Mouse (Mus musculus) megakaryocyte, embryonic 14.5 days (primary cell): Measurements from ENCODE around the gene Plod2. TPM values are rescaled to one million over a fixed set of nuclear protein-coding genes. Genes with fewer than 3 reads are reported as not detected.

Source experiments
- H3K27me3 ChIP-seq: replicated peaks from 2 replicates; pipeline ENCODE3; 2012; ENCODE audit warnings: inconsistent platforms
- H3K36me3 ChIP-seq: replicated peaks from 2 replicates; pipeline ENCODE3; 2012; ENCODE audit warnings: low read length, inconsistent platforms, mixed read lengths
- H3K4me1 ChIP-seq: 2 replicates; pipeline ENCODE4 v1.6.1; 2012; ENCODE audit warnings: inconsistent platforms
- H3K4me3 ChIP-seq: replicated peaks from 2 replicates; pipeline ENCODE3; 2012; ENCODE audit warnings: moderate library complexity, mild to moderate bottlenecking, inconsistent platforms
- H3K9me3 ChIP-seq: 2 replicates; pipeline ENCODE4 v1.6.1; 2012; ENCODE audit warnings: inconsistent platforms
- FLI1 ChIP-seq: IDR thresholded peaks from 2 replicates; pipeline ENCODE4 v1.6.1; 2012; ENCODE audit warnings: low read length, inconsistent platforms, mixed read lengths
- GATA1 ChIP-seq: IDR thresholded peaks from 3 replicates; pipeline ENCODE4 v1.6.1; 2012; ENCODE audit warnings: mixed read lengths, low read length, inconsistent platforms, borderline replicate concordance
- polyA plus RNA-seq: library from polyadenylated mRNA; stranded (reverse); fragments of >175 nt; gene quantifications from 2 replicates; pipeline ENCODE4 v1.2.3, GENCODE M21; 2012; ENCODE audit warnings: low replicate concordance; ENCODE audit not compliant: insufficient read depth

The Plod2 gene
- 1.6 and 2.2 TPM in 2 replicates for polyA plus RNA-seq

DNA sequence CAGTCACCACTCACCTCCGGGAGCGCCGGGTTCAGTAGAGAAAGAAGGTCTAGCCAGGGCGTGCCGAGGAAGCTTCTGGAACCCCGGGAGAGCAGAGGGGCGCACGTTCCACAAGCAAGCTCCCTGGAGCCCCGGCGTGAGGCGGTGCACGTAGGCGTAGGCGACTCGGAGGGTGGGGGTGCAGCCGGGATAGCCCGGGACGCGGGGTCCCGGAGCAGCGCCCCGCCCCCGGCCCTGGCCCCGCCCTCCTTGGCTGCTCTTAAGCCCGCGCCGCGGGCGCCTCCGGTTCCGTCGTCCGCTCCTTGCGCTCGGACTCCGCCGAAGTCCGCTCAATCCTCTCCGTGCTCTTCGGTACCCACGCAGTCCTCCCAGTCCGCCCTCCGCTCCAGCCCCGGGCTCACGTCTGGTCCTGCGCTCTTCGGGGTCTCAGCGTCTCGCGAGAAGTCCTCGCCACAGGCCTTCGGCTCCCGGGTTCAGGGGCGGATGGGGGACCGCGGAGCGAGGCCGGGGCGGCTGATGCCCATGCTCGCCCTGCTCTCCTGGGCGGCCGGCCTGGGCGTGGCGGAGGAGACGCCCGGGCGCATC lies at the start of gene Plod2:
Gene Plod2 (plus strand): TSS at position 247 of the 585 bp plus-strand sequence.
- Histone ChIP-seq H3K4me1 (peaks cover 55% of the 10 kb centered on the region), H3K36me3 (peaks cover 17% of the 10 kb centered on the region), H3K9me3 (no peaks in the 10 kb centered on the region), H3K27me3 (peaks cover 2% of the 10 kb centered on the region), H3K4me3 (peak within 1 kb of the TSS; percentile 97)
- TF ChIP-seq GATA1: no peak
- no peak for TF ChIP-seq FLI1

DNA sequence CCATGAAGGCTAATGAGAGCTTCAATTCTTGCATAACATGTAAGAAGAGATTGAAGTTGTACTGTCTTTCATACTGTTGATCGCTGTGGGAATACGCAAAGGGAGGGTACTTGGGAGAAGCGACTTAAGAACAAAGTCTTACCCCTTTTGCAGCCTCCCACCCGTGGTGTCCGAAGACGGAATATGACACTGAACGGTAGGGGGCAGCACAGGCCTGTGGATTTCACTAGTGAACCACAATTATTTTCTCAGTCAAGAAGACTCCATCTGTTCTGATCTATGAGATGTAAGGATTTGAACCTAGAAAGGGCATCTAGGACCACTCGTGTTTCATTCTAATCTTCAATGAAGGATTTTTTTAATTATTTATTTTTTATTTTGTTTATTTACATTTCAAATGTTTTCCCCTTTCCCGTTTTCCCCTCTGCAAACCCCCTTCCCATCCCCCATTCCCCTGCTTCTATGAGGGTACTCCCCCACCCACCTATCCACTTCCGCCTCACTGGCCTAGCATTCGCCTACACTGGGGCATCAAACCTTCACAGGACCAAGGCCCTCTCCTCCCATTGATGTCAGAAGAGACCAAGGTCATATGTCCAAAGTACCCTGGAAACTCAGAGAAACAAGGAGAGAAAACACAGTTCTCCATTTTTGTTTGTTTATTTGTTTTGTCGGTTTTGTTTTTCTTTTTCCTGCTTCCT lies 42.2 kb upstream of the Plod2 start:
- Histone ChIP-seq H3K4me1 (0 out of 2 replicates have a peak, but pooled peaks cover 3% of the 10 kb centered on the region), H3K4me3 (no peak overlapping the region), H3K27me3 (no peaks in the 10 kb centered on the region), H3K9me3 (no peaks in the 10 kb centered on the region), H3K36me3 (no peaks in the 10 kb centered on the region)
- TF ChIP-seq GATA1 (no peak), FLI1 (no peak)

DNA sequence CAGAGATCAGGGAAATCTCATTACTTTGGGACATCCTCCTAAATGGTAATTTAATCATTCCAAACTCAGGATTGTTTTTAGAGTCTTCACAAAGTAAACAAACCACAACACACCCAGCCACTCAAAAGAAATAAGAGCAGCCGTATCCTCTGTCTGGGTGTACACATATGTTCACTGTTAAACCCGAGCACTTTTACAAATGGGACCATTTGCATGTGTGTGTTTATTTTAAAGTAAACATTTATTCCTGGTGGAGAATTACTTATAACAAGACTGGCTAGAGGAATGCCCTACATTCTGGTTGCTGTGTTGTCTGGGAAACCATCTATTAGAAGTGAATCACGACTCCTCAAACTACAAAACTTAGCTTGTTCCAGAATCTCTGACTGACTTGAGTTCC lies 37.8 kb upstream of the Plod2 start:
- Histone ChIP-seq H3K4me3 (no peak overlapping the region), H3K27me3 (no peaks in the 10 kb centered on the region), H3K4me1 (0 out of 2 replicates have a peak, but pooled peaks cover 3% of the 10 kb centered on the region), H3K9me3 (no peaks in the 10 kb centered on the region), H3K36me3 (no peaks in the 10 kb centered on the region)
- TF ChIP-seq GATA1 (no peak), FLI1 (no peak)

DNA sequence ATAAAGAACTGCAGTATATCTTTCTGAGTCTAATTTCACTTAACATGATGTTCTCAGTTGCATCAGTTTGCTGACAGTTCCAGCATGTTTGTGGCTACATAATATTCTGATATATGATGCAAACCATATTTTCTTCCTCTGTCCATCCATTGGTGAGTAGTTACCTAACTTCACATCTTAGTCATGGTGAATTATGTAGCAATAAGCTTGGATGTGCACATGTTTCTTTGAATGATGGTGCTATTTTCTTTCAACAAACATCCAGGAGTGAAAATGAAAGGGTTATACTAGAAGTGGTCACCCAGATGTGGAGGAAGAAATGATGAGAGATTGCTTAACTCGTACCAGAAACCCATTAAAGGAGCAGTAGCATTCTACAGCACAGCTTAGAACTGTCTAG lies 37.1 kb upstream of the Plod2 start:
- Histone ChIP-seq H3K4me3 (no peak overlapping the region), H3K27me3 (no peaks in the 10 kb centered on the region), H3K9me3 (no peaks in the 10 kb centered on the region), H3K4me1 (no peaks in the 10 kb centered on the region), H3K36me3 (no peaks in the 10 kb centered on the region)
- TF ChIP-seq GATA1: no peak
- TF ChIP-seq FLI1: no peak

GRCm38 (mm10) chr9:92511696-92512095 lies 30.3 kb upstream of the Plod2 start:
- TF ChIP-seq GATA1: no peak
- no peak for TF ChIP-seq FLI1

GRCm38 (mm10) chr9:92517036-92517435 lies 25.0 kb upstream of the Plod2 start:
- no peak overlapping the region for H3K4me3 ChIP-seq
- H3K4me1 ChIP-seq: no peaks in the 10 kb centered on the region
- peaks cover 4% of the 10 kb centered on the region for H3K9me3 ChIP-seq
- H3K27me3 ChIP-seq: no peaks in the 10 kb centered on the region
- H3K36me3 ChIP-seq: no peaks in the 10 kb centered on the region
- no peak for TF ChIP-seq FLI1
- TF ChIP-seq GATA1: no peak

More at GRCm38 (mm10) chr9:92511696-92512095, 30.3 kb upstream of the Plod2 start:
- H3K27me3 ChIP-seq: no peaks in the 10 kb centered on the region
- H3K4me1 ChIP-seq: no peaks in the 10 kb centered on the region
- no peaks in the 10 kb centered on the region for H3K36me3 ChIP-seq
- H3K9me3 ChIP-seq: no peaks in the 10 kb centered on the region
- H3K4me3 ChIP-seq: no peak overlapping the region

- Histone ChIP-seq H3K4me3 (no peak overlapping the region), H3K4me1 (no peaks in the 10 kb centered on the region), H3K9me3 (peaks cover 4% of the 10 kb centered on the region), H3K27me3 (no peaks in the 10 kb centered on the region), H3K36me3 (no peaks in the 10 kb centered on the region)
- TF ChIP-seq GATA1 (no peak), FLI1 (no peak)
These were observed 21.3 kb upstream of the Plod2 start for GRCm38 (mm10) chr9:92520751-92521150.

DNA sequence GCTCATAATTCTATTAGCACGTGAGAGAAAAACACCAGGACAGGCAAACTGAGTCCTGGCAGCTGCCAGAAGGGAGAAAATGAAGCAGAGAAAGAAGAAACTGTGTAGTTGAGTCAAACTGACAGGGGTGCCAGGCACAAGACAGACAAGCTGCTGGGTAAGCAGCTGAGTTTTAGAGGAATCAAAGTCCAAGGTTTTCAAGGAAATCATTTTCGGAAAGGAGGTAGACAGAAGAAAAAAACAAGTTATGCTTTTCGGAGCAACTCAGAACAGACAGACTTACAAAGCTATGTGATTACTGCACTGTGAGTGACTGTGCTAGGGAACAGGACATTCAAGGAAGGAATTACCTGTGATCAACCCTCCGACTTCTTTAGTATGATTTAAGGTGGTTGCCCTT lies 17.5 kb upstream of the Plod2 start:
- Histone ChIP-seq H3K27me3 (no peaks in the 10 kb centered on the region), H3K4me1 (no peaks in the 10 kb centered on the region; the same call in 1 of the 2 replicates), H3K9me3 (no peaks in the 10 kb centered on the region), H3K36me3 (no peaks in the 10 kb centered on the region), H3K4me3 (no peak overlapping the region)
- TF ChIP-seq GATA1 (no peak), FLI1 (no peak)

DNA sequence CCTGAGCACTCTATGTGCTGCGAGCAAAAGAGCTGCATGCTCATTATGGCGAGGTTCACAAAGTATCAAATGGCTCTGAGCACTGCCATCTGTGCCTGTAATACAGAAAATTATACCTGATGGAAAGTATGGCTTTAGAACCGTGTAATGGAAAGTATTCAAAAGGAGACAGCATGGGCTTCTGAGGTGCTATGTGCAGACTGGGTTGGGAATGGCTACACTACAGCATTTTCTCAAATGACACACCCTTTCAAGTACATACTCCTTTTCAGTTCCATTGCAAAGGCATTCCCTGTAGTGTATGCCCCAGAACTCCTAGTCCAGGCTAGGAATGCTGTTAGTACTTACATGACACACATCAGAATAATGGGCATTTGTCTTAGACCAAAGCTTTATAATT lies 12.0 kb upstream of the Plod2 start:
- Histone ChIP-seq H3K9me3 (no peaks in the 10 kb centered on the region), H3K27me3 (no peaks in the 10 kb centered on the region)
- no peak for TF ChIP-seq GATA1
- TF ChIP-seq FLI1: no peak

DNA sequence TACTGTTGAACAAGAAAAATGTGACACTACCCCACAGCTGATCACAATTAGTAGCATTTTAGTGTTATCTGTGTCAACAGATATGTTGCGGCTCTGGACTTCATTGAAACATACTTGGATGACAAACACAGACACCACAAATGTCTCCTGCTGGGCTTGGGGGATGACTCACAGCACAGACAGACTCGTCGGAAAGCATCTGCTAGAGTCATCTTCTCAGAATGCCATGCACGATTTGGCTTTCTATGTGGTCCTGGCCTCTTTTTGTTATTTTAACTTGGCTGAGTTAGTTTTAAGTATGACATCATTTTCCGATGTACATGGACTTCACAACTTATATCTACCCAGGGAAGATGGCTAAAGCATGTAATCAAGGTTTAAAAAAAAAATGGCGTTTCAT lies 4.3 kb upstream of the Plod2 start:
- Histone ChIP-seq H3K27me3 (peaks cover 2% of the 10 kb centered on the region), H3K4me1 (peaks cover 39% of the 10 kb centered on the region), H3K4me3 (no peak overlapping the region), H3K9me3 (no peaks in the 10 kb centered on the region), H3K36me3 (peaks cover 3% of the 10 kb centered on the region)
- TF ChIP-seq FLI1: no peak
- TF ChIP-seq GATA1: no peak

More for the DNA sequence above, 12.0 kb upstream of the Plod2 start:
- Histone ChIP-seq H3K4me3 (no peak overlapping the region), H3K4me1 (no peaks in the 10 kb centered on the region; the same call in 1 of the 2 replicates), H3K36me3 (no peaks in the 10 kb centered on the region)

DNA sequence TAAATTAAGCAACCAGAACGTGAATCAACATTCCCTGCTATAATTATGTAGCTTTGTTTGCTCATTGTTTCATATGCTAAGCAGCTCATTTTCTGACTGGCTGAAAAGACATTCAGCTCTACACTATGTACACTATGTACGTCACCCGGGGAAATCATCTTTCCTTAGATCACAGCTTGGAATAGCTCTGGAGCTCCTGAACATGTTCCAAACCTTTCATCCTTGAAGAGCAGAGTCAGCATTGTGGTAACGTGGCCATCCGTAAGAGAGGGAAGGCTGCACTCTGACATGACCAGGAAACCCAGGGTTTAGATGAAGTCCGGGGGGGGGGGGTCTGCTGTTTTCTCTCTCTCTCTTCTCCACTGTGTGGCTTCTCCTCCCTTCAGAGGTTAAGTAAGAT lies 3.8 kb upstream of the Plod2 start:
- peaks cover 43% of the 10 kb centered on the region for H3K4me1 ChIP-seq
- H3K27me3 ChIP-seq: peaks cover 2% of the 10 kb centered on the region
- peaks cover 3% of the 10 kb centered on the region for H3K36me3 ChIP-seq
- H3K9me3 ChIP-seq: no peaks in the 10 kb centered on the region
- TF ChIP-seq GATA1 (no peak), FLI1 (no peak)
- no peak overlapping the region for H3K4me3 ChIP-seq
